Mouse (Mus musculus) bone marrow, adult 2 months (tissue): ENCODE measurements around the gene Armc5.

Source experiments
- CTCF ChIP-seq: fragments of 200-500 bp; IDR thresholded peaks from 2 replicates; pipeline ENCODE4 v1.5.1; 2011; ENCODE audit warnings: low read length, control low read depth; ENCODE audit not compliant: control insufficient read depth, insufficient read depth
- POLR2A ChIP-seq: fragments of 200-500 bp; IDR thresholded peaks from 2 replicates; pipeline ENCODE4 v1.6.1; 2011; ENCODE audit warnings: low read depth, mild to moderate bottlenecking, control low read depth, low read length, borderline replicate concordance; ENCODE audit not compliant: control insufficient read depth

- TF ChIP-seq CTCF (no peak), POLR2A (no peak)
Observed at GRCm38 (mm10) chr7:128237593-128237926, 418 bp downstream of the Armc5 start.
